Mouse (Mus musculus) neural tube, embryonic 15.5 days (tissue): ENCODE data around the gene Smbd1. TPM values are rescaled to one million over a fixed set of nuclear protein-coding genes. Genes with fewer than 3 reads are reported as not detected.
A peak's percentile ranks its signal among the peaks of the same experiment; 100 is the strongest.

Experiments used
- ATAC-seq: fragments of 200-750 bp; cut with Nextera tagmentation; 2 replicates; pipeline ENCODE4 v1.8.0; 2017; ENCODE audit warnings: mild to moderate bottlenecking, moderate TSS enrichment, moderate library complexity; ENCODE audit not compliant: low FRiP score
- H3K27ac ChIP-seq: fragments of 300-500 bp; sonication (generic); replicated peaks from 2 replicates; pipeline ENCODE4 v1.5.1; 2015; ENCODE audit warnings: mild to moderate bottlenecking, inconsistent platforms
- H3K27me3 ChIP-seq: fragments of 300-500 bp; sonication (generic); replicated peaks from 2 replicates; pipeline ENCODE4 v1.6.1; 2015; ENCODE audit warnings: inconsistent platforms
- H3K36me3 ChIP-seq: fragments of 300-500 bp; sonication (generic); 2 replicates; pipeline ENCODE4 v1.6.1; 2015; ENCODE audit warnings: inconsistent platforms
- H3K4me1 ChIP-seq: fragments of 300-500 bp; sonication (generic); 2 replicates; pipeline ENCODE4 v1.6.1; 2015; ENCODE audit warnings: inconsistent platforms
- H3K4me2 ChIP-seq: fragments of 300-500 bp; sonication (generic); 2 replicates; pipeline ENCODE4 v1.6.1; 2015; ENCODE audit warnings: inconsistent platforms, mild to moderate bottlenecking, moderate library complexity
- H3K4me3 ChIP-seq: fragments of 300-500 bp; sonication (generic); replicated peaks from 2 replicates; pipeline ENCODE4 v1.5.1; 2015; ENCODE audit warnings: mild to moderate bottlenecking, inconsistent platforms
- H3K9ac ChIP-seq: fragments of 300-500 bp; sonication (generic); replicated peaks from 2 replicates; pipeline ENCODE4 v1.6.1; 2015; ENCODE audit warnings: mild to moderate bottlenecking, inconsistent platforms
- H3K9me3 ChIP-seq: fragments of 300-500 bp; sonication (generic); replicated peaks from 2 replicates; pipeline ENCODE4 v1.6.1; 2016; ENCODE audit warnings: inconsistent platforms
- WGBS: fragments of 180-500 bp; shearing (Covaris S2); methylation state at CpG from one replicate; pipeline ENCODE4 v1.1.7; 2015; ENCODE audit warnings: mixed read lengths; 5-methylcytosine and 5-hydroxymethylcytosine counted together
- polyA plus RNA-seq: library from polyadenylated mRNA; unstranded; fragments of >200 nt; fragmentation: Nextera tagmentation; extraction: Ambion mirVana; gene quantifications from 2 replicates; pipeline ENCODE4 v1.2.1, GENCODE M21; 2015

The Smbd1 gene
- polyA plus RNA-seq, 1 experiment from 2014 or later = not detected

- no peak for ATAC-seq
- H3K4me1 ChIP-seq = no peaks in the 10 kb centered on the region
- no peaks in the 10 kb centered on the region for H3K9me3 ChIP-seq
- H3K4me2 ChIP-seq = no peak overlapping the region
- H3K36me3 ChIP-seq = peaks cover 83% of the 10 kb centered on the region
- no peak overlapping the region for H3K27ac ChIP-seq
- WGBS = 90% methylated on average over 12 of the region's 12 CpGs
- H3K27me3 ChIP-seq = no peaks in the 10 kb centered on the region
- H3K9ac ChIP-seq = no peak overlapping the region
- no peak overlapping the region for H3K4me3 ChIP-seq
Measured at GRCm38 (mm10) chr16:32825380-32825779, 15.1 kb upstream of the Smbd1 start.

GRCm38 (mm10) chr16:32824061-32824460 lies 13.8 kb upstream of the Smbd1 start:
- Histone ChIP-seq H3K4me3 (no peak overlapping the region), H3K4me1 (no peaks in the 10 kb centered on the region), H3K36me3 (peaks cover 73% of the 10 kb centered on the region), H3K27me3 (no peaks in the 10 kb centered on the region), H3K9me3 (no peaks in the 10 kb centered on the region), H3K27ac (no peak overlapping the region), H3K4me2 (no peak overlapping the region), H3K9ac (no peak overlapping the region)
- 89% methylated on average over 13 of the region's 13 CpGs for WGBS
- ATAC-seq = no peak

- no peak overlapping the region for H3K4me3 ChIP-seq
- H3K4me2 ChIP-seq = no peak overlapping the region
- no peaks in the 10 kb centered on the region for H3K9me3 ChIP-seq
- ATAC-seq = no peak
- no peaks in the 10 kb centered on the region for H3K4me1 ChIP-seq
- H3K9ac ChIP-seq = no peak overlapping the region
- H3K36me3 ChIP-seq = peaks cover 68% of the 10 kb centered on the region
- no peaks in the 10 kb centered on the region for H3K27me3 ChIP-seq
- 91% methylated on average over 8 of the region's 8 CpGs for WGBS
- no peak overlapping the region for H3K27ac ChIP-seq
Measured at GRCm38 (mm10) chr16:32823487-32823886, 13.2 kb upstream of the Smbd1 start.

DNA sequence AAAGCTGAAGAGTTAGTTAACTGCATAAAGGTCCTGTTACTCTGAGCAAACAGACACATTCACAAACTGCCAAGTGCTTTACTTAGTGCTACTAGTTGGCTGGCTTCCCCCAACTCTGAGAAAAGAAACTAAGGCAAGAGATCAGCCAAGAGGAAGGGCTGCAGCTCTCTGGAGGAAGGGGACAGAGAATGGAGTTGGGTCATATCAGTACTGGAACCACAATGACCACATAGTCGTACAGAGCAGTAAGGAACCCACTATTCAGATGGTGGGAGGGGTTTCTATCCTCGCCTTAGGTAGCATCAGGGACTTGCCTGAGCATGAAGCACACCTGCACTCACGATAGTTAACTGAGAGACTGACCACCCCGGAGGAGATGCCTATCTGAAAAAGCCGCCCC lies 12.6 kb upstream of the Smbd1 start:
- no peaks in the 10 kb centered on the region for H3K27me3 ChIP-seq
- no peak overlapping the region for H3K4me2 ChIP-seq
- H3K9me3 ChIP-seq = no peaks in the 10 kb centered on the region
- no peaks in the 10 kb centered on the region for H3K4me1 ChIP-seq
- no peak for ATAC-seq
- H3K36me3 ChIP-seq = peaks cover 62% of the 10 kb centered on the region
- H3K9ac ChIP-seq = no peak overlapping the region
- no peak overlapping the region for H3K27ac ChIP-seq
- H3K4me3 ChIP-seq = no peak overlapping the region
- 87% methylated on average over 5 of the region's 5 CpGs for WGBS

GRCm38 (mm10) chr16:32822450-32822827 lies 12.2 kb upstream of the Smbd1 start:
- no peak overlapping the region for H3K9ac ChIP-seq
- H3K27ac ChIP-seq = no peak overlapping the region
- no peak for ATAC-seq
- H3K36me3 ChIP-seq = peaks cover 58% of the 10 kb centered on the region
- no peak overlapping the region for H3K4me3 ChIP-seq
- no peaks in the 10 kb centered on the region for H3K9me3 ChIP-seq
- 87% methylated on average over 6 of the region's 6 CpGs for WGBS
- H3K4me2 ChIP-seq = no peak overlapping the region
- H3K4me1 ChIP-seq = no peaks in the 10 kb centered on the region
- no peaks in the 10 kb centered on the region for H3K27me3 ChIP-seq

GRCm38 (mm10) chr16:32821772-32822449 lies 11.6 kb upstream of the Smbd1 start:
- no peak for ATAC-seq

GRCm38 (mm10) chr16:32818441-32818840 lies 8.2 kb upstream of the Smbd1 start:
- 91% methylated on average over 5 of the region's 5 CpGs for WGBS
- Histone ChIP-seq H3K4me2 (no peak overlapping the region), H3K27ac (no peak overlapping the region), H3K9ac (no peak overlapping the region), H3K27me3 (no peaks in the 10 kb centered on the region), H3K4me3 (no peak overlapping the region), H3K9me3 (no peaks in the 10 kb centered on the region), H3K36me3 (peaks cover 19% of the 10 kb centered on the region), H3K4me1 (peaks cover 14% of the 10 kb centered on the region)
- no peak for ATAC-seq

More at GRCm38 (mm10) chr16:32821772-32822449, 11.6 kb upstream of the Smbd1 start:
- H3K9me3 ChIP-seq = no peaks in the 10 kb centered on the region
- H3K36me3 ChIP-seq = peaks cover 54% of the 10 kb centered on the region
- no peaks in the 10 kb centered on the region for H3K4me1 ChIP-seq
- 81% methylated on average over 10 of the region's 10 CpGs for WGBS
- H3K9ac ChIP-seq = no peak overlapping the region
- no peak overlapping the region for H3K27ac ChIP-seq
- no peaks in the 10 kb centered on the region for H3K27me3 ChIP-seq
- H3K4me3 ChIP-seq = no peak overlapping the region
- no peak overlapping the region for H3K4me2 ChIP-seq

DNA sequence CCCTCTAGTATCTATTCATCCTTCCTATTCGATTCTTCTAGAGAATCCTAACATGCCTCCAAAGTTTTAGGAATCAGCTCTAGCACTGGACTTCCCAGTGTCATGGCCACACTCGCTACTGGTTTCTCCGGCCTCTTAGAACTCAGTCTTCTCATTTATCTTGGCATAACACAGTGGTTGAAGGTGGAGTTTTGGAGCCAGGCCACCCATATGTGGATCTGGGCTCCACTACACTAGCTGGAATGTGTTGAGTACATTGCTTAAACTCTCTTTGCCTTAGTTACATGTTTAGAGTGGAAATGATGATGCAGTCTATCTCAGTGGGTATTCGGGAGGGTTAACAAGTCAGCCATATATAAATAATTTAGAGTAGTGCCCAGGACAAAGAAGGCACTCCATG lies 7.8 kb upstream of the Smbd1 start:
- ATAC-seq = no peak
- Histone ChIP-seq H3K4me2 (no peak overlapping the region), H3K27ac (no peak overlapping the region), H3K4me1 (peaks cover 14% of the 10 kb centered on the region), H3K36me3 (peaks cover 15% of the 10 kb centered on the region), H3K9ac (no peak overlapping the region), H3K4me3 (no peak overlapping the region), H3K9me3 (no peaks in the 10 kb centered on the region), H3K27me3 (no peaks in the 10 kb centered on the region)
- WGBS = 88% methylated on average over 4 of the region's 4 CpGs

GRCm38 (mm10) chr16:32815160-32815605 lies 4.9 kb upstream of the Smbd1 start:
- H3K4me1 ChIP-seq = peaks cover 14% of the 10 kb centered on the region
- no peaks in the 10 kb centered on the region for H3K9me3 ChIP-seq
- peak; percentile 35; the same call in 1 of the 2 replicates for ATAC-seq
- H3K4me3 ChIP-seq = peak overlapping the region; percentile 35
- H3K9ac ChIP-seq = no peak overlapping the region
- 4% methylated on average over 6 of the region's 6 CpGs for WGBS
- H3K36me3 ChIP-seq = no peaks in the 10 kb centered on the region
- H3K27ac ChIP-seq = no peak overlapping the region
- no peaks in the 10 kb centered on the region for H3K27me3 ChIP-seq
- H3K4me2 ChIP-seq = peak overlapping the region; percentile 60

DNA sequence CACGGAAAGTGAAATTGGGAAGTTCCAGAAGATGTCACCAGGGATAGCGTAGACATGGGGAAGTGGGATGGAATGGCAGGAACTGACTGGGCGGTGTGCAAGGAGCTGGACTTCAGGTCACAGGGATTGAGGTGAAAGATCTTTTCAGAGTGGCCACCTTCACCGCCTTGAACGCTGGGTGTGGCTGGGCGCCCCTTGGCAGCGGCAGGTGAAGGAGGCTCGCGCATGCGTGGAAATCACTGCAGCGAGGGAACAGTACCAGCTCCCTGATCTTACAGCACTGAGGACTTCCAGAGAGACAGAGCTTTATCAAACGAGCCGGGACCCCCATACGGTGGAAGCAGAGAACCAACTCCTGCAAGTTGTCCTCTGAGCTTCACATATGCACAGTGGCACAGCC lies 4.3 kb upstream of the Smbd1 start:
- Histone ChIP-seq H3K27ac (no peak overlapping the region), H3K4me3 (peak overlapping the region; percentile 35), H3K4me1 (peaks cover 14% of the 10 kb centered on the region), H3K9me3 (no peaks in the 10 kb centered on the region), H3K9ac (0 out of 2 replicates have a peak overlapping the region, but pooled peaks have one; percentile 20), H3K27me3 (no peaks in the 10 kb centered on the region), H3K36me3 (no peaks in the 10 kb centered on the region), H3K4me2 (peak overlapping the region; percentile 60)
- WGBS = 42% methylated on average over 14 of the region's 14 CpGs
- ATAC-seq = peak; percentile 47; the same call in 1 of the 2 replicates

- 62% methylated on average over 3 of the region's 3 CpGs for WGBS
Measured at GRCm38 (mm10) chr16:32813771-32814170, 3.5 kb upstream of the Smbd1 start.

DNA sequence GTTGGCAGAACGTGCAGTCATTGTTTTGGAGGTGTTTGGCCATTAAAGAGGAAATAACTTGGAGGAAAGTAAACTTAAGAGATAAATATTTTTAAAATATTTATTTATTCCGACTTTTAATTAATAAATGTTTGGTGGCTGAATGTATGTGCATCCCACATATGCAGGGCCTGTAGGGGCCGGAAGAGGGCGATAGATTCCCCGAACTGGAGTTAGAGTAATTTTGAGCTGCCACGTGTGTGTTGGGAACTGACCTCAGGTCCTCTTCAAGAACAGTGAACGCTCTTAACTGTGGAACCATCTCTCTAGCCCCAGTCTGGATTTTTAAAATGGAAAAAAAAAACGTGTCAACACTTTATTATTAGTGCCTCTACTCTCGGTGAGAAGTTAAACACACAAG lies 3.1 kb upstream of the Smbd1 start:
- 54% methylated on average over 9 of the region's 9 CpGs for WGBS
- no peaks in the 10 kb centered on the region for H3K36me3 ChIP-seq
- no peak for ATAC-seq
- H3K4me2 ChIP-seq = peak overlapping the region; percentile 38; the same call in 1 of the 2 replicates
- H3K27ac ChIP-seq = no peak overlapping the region
- no peak overlapping the region for H3K4me3 ChIP-seq
- no peaks in the 10 kb centered on the region for H3K9me3 ChIP-seq
- H3K4me1 ChIP-seq = peaks cover 14% of the 10 kb centered on the region
- no peaks in the 10 kb centered on the region for H3K27me3 ChIP-seq
- H3K9ac ChIP-seq = no peak overlapping the region

More at GRCm38 (mm10) chr16:32813771-32814170, 3.5 kb upstream of the Smbd1 start:
- Histone ChIP-seq H3K36me3 (no peaks in the 10 kb centered on the region), H3K4me1 (peaks cover 14% of the 10 kb centered on the region), H3K9me3 (no peaks in the 10 kb centered on the region), H3K27me3 (no peaks in the 10 kb centered on the region), H3K4me3 (no peak overlapping the region), H3K4me2 (no peak overlapping the region), H3K27ac (no peak overlapping the region), H3K9ac (no peak overlapping the region)
- ATAC-seq = no peak
